Mouse (Mus musculus): ENCODE data around the gene Rpl3l. TPM values are rescaled to one million over a fixed set of nuclear protein-coding genes. Genes with fewer than 3 reads are reported as not detected.

Rpl3l gene
- polyA plus RNA-seq, 1 experiment from 2014 or later: not detected

DNA sequence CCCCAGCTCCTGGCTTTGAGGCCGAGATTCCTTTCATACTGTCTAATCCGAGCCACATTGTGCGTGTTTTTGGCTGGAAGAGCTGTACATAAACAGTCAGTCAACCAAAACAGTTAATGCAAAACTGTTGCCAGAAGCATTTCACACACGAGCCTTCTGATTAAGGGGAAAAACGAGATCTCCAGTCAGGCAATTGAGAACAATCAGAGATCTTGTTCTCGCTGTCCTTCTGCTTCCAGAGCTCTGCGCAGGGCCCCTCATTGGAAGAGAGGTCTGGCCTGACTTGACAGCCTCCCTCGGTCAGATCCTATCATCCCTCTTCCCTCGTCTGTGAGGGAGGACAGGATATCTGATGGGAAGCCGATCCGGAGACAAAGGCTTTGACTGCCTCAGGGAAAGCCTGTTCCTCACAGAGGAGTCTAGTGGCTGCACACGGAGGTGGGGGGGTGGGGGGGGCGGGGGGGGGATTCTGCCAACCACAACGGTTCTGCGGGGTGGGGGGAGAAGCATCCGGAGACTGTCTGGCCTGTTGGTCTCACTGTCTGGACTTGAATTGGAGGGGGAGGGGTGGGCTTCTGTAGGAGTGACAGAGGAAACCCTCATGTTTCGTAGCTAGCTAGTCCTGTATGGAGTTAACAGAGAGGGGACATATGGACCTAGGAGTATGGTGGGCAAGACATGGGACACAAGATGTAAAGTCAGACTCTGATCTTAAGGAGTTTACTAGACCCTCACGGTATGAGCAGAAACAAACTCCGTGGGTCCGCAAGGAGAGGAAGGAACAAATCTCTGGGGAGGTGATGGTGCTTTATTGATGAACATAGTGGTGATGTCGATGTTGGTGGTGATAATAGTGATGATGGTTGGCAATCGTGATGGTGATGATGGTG is 37.6 kb downstream of the Rpl3l start:
- 61% methylated on average over 21 of the region's 22 CpGs for WGBS
- H3K4me3 ChIP-seq (ENCODE audit: low read depth, low read length): no peak overlapping the region
- DNase-seq (ENCODE audit: low spot score): no peak
- H3K9me3 ChIP-seq (ENCODE audit: control insufficient read depth, low read length): no peaks in the 10 kb centered on the region
- H3K27ac ChIP-seq (ENCODE audit: low read depth, low read length): no peak overlapping the region
- no peaks in the 10 kb centered on the region for H3K4me1 ChIP-seq (ENCODE audit: control insufficient read depth, insufficient read depth, low read length)
- H3K4me2 ChIP-seq (ENCODE audit: low read depth): no peak overlapping the region
- H3K9ac ChIP-seq (ENCODE audit: low read length): no peak overlapping the region
- ATAC-seq (ENCODE audit: insufficient read depth, low FRiP score, low TSS enrichment): no peak
- H3K36me3 ChIP-seq (ENCODE audit: control insufficient read depth, insufficient read depth, low read length): no peaks in the 10 kb centered on the region
- no peaks in the 10 kb centered on the region for H3K27me3 ChIP-seq (ENCODE audit: control insufficient read depth, insufficient read depth, low read length)

GRCm38 (mm10) chr17:24766266-24766875 is 38.8 kb downstream of the Rpl3l start:
- Histone ChIP-seq H3K27ac (ENCODE audit: low read depth, low read length) (no peak overlapping the region), H3K4me1 (ENCODE audit: control insufficient read depth, insufficient read depth, low read length) (no peaks in the 10 kb centered on the region)

GRCm38 (mm10) chr17:24769146-24769545 is 41.5 kb downstream of the Rpl3l start:
- Histone ChIP-seq H3K4me1 (ENCODE audit: control insufficient read depth, insufficient read depth, low read length) (no peaks in the 10 kb centered on the region), H3K9ac (ENCODE audit: low read length) (no peak overlapping the region), H3K4me3 (ENCODE audit: low read depth, low read length) (no peak overlapping the region), H3K9me3 (ENCODE audit: control insufficient read depth, low read length) (no peaks in the 10 kb centered on the region), H3K27me3 (ENCODE audit: control insufficient read depth, insufficient read depth, low read length) (no peaks in the 10 kb centered on the region), H3K36me3 (ENCODE audit: control insufficient read depth, insufficient read depth, low read length) (no peaks in the 10 kb centered on the region), H3K4me2 (ENCODE audit: low read depth) (no peak overlapping the region), H3K27ac (ENCODE audit: low read depth, low read length) (no peak overlapping the region)
- DNase-seq (ENCODE audit: low spot score) (no peak), ATAC-seq (ENCODE audit: insufficient read depth, low FRiP score, low TSS enrichment) (no peak)
- WGBS: 37% methylated on average over 3 of the region's 3 CpGs

More at GRCm38 (mm10) chr17:24766266-24766875, 38.8 kb downstream of the Rpl3l start:
- WGBS: 33% methylated on average over 12 of the region's 12 CpGs
- no peak for DNase-seq (ENCODE audit: low spot score)
- no peaks in the 10 kb centered on the region for H3K27me3 ChIP-seq (ENCODE audit: control insufficient read depth, insufficient read depth, low read length)
- no peaks in the 10 kb centered on the region for H3K36me3 ChIP-seq (ENCODE audit: control insufficient read depth, insufficient read depth, low read length)
- H3K9me3 ChIP-seq (ENCODE audit: control insufficient read depth, low read length): no peaks in the 10 kb centered on the region
- no peak overlapping the region for H3K9ac ChIP-seq (ENCODE audit: low read length)
- no peak for ATAC-seq (ENCODE audit: insufficient read depth, low FRiP score, low TSS enrichment)
- H3K4me2 ChIP-seq (ENCODE audit: low read depth): no peak overlapping the region
- H3K4me3 ChIP-seq (ENCODE audit: low read depth, low read length): no peak overlapping the region

DNA sequence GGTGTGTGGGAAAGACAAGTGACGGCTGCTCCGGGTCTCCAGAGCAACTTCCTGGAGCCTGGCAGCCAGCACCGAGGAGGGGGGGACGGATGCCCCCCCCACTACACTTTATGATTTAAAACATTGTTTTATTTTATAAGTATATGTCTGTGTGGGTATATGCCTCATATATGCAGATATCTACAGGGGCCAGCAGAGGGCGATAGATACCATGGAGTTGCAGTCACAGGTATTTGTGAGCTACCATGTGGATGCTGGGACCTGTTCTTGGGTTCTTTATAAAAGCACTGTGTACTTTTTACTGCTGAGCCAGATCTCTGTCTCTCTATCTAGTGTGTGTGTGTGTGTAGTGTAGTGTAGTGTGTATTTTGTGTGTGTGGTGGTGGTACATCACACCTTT is 45.6 kb downstream of the Rpl3l start:
- Histone ChIP-seq H3K9ac (ENCODE audit: low read length) (no peak overlapping the region), H3K27ac (ENCODE audit: low read depth, low read length) (no peak overlapping the region), H3K9me3 (ENCODE audit: control insufficient read depth, low read length) (no peaks in the 10 kb centered on the region), H3K4me3 (ENCODE audit: low read depth, low read length) (no peak overlapping the region), H3K4me1 (ENCODE audit: control insufficient read depth, insufficient read depth, low read length) (no peaks in the 10 kb centered on the region), H3K4me2 (ENCODE audit: low read depth) (no peak overlapping the region), H3K36me3 (ENCODE audit: control insufficient read depth, insufficient read depth, low read length) (no peaks in the 10 kb centered on the region), H3K27me3 (ENCODE audit: control insufficient read depth, insufficient read depth, low read length) (no peaks in the 10 kb centered on the region)
- WGBS: 83% methylated on average over 5 of the region's 5 CpGs
- ATAC-seq (ENCODE audit: insufficient read depth, low FRiP score, low TSS enrichment) (no peak), DNase-seq (ENCODE audit: low spot score) (no peak)

DNA sequence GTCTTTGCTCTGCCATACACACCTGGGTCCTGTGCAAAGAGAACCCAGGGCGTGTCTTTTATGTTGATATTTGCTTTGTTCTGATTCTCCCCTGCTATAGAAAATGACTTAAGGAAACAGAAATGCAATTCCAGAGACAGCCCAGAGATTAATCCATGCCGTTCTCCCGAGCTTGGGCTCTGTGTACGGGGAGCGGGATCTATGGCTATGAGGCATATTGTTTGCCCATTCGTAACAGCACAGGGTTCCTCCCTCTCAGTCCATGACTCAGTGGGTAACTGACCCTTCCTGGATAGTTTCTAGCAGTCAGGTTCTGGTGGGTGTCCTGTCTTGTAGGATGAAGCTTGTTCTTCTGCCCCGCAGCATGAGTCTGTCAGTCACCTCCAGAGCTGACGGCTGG is 47.6 kb downstream of the Rpl3l start:
- Histone ChIP-seq H3K27me3 (ENCODE audit: control insufficient read depth, insufficient read depth, low read length) (no peaks in the 10 kb centered on the region), H3K4me2 (ENCODE audit: low read depth) (no peak overlapping the region), H3K36me3 (ENCODE audit: control insufficient read depth, insufficient read depth, low read length) (no peaks in the 10 kb centered on the region), H3K9ac (ENCODE audit: low read length) (no peak overlapping the region), H3K4me1 (ENCODE audit: control insufficient read depth, insufficient read depth, low read length) (no peaks in the 10 kb centered on the region), H3K27ac (ENCODE audit: low read depth, low read length) (no peak overlapping the region), H3K9me3 (ENCODE audit: control insufficient read depth, low read length) (no peaks in the 10 kb centered on the region), H3K4me3 (ENCODE audit: low read depth, low read length) (no peak overlapping the region)
- DNase-seq (ENCODE audit: low spot score) (no peak), ATAC-seq (ENCODE audit: insufficient read depth, low FRiP score, low TSS enrichment) (no peak)
- WGBS: 86% methylated on average over 8 of the region's 8 CpGs

GRCm38 (mm10) chr17:24777073-24777472 is 49.5 kb downstream of the Rpl3l start:
- Histone ChIP-seq H3K4me1 (ENCODE audit: control insufficient read depth, insufficient read depth, low read length) (no peaks in the 10 kb centered on the region), H3K27ac (ENCODE audit: low read depth, low read length) (no peak overlapping the region), H3K4me3 (ENCODE audit: low read depth, low read length) (no peak overlapping the region), H3K36me3 (ENCODE audit: control insufficient read depth, insufficient read depth, low read length) (no peaks in the 10 kb centered on the region), H3K27me3 (ENCODE audit: control insufficient read depth, insufficient read depth, low read length) (no peaks in the 10 kb centered on the region), H3K9me3 (ENCODE audit: control insufficient read depth, low read length) (no peaks in the 10 kb centered on the region), H3K9ac (ENCODE audit: low read length) (no peak overlapping the region), H3K4me2 (ENCODE audit: low read depth) (no peak overlapping the region)
- no peak for ATAC-seq (ENCODE audit: insufficient read depth, low FRiP score, low TSS enrichment)
- 88% methylated on average over 2 of the region's 2 CpGs for WGBS
- no peak for DNase-seq (ENCODE audit: low spot score)

DNA sequence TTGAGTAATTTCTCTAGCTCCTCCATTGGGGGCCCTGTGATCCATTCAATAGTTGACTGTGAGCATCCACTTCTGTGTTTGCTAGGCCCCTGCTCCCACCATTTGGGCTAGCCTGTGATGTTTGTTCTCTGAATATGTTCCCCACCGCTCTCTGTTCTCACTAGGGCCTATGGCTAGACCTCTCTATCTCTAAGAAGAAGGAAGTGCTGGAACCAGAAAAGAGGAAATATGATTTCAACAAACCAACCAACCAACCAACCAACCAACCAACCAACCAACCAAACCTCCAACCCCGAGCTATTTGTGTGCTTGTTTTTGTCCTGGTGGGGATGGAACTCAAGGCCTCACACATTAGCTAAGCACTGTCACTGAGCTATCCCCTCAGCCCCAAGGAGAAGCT is 53.2 kb downstream of the Rpl3l start:
- Histone ChIP-seq H3K4me2 (ENCODE audit: low read depth) (no peak overlapping the region), H3K9ac (ENCODE audit: low read length) (no peak overlapping the region), H3K4me1 (ENCODE audit: control insufficient read depth, insufficient read depth, low read length) (no peaks in the 10 kb centered on the region), H3K4me3 (ENCODE audit: low read depth, low read length) (no peak overlapping the region), H3K9me3 (ENCODE audit: control insufficient read depth, low read length) (no peaks in the 10 kb centered on the region), H3K36me3 (ENCODE audit: control insufficient read depth, insufficient read depth, low read length) (no peaks in the 10 kb centered on the region), H3K27me3 (ENCODE audit: control insufficient read depth, insufficient read depth, low read length) (no peaks in the 10 kb centered on the region), H3K27ac (ENCODE audit: low read depth, low read length) (no peak overlapping the region)
- DNase-seq (ENCODE audit: low spot score): no peak
- ATAC-seq (ENCODE audit: insufficient read depth, low FRiP score, low TSS enrichment): no peak
- 94% methylated on average over 2 of the region's 2 CpGs for WGBS
